Comparison of ENCODE assay signal across 34 mouse cellular contexts in genomic region chr8:122648192-122648970, GRCm38 (mm10). TPM values are rescaled to one million over a fixed set of nuclear protein-coding genes. Genes with fewer than 3 reads are reported as not detected.
DNase-seq lines count a peak whose midpoint lies in the region; ATAC-seq lines count a peak whose summit lies in the region.
"Had no signal": no experiment of that assay in that cellular context is flagged by ENCODE, and none has a peak within 500 bp of the region (broad histone marks: within the 10 kb centered on the region; RNA-seq: fewer than 3 reads in every experiment).

No protein-coding gene starts in this region.

- no peaks in the 10 kb centered on the region for H3K9me3 ChIP-seq in forebrain, embryonic 10.5 days
- H3K9me3 ChIP-seq in forebrain, embryonic 12.5 days: no peaks in the 10 kb centered on the region
- no peaks in the 10 kb centered on the region for H3K9me3 ChIP-seq in hindbrain, embryonic 12.5 days (replicated peaks)
- H3K9me3 ChIP-seq in hindbrain, embryonic 11.5 days (ENCODE audit: control insufficient read depth, low read length): no peaks in the 10 kb centered on the region
- no peaks in the 10 kb centered on the region for H3K9me3 ChIP-seq in embryonic facial prominence, embryonic 11.5 days (replicated peaks; ENCODE audit: control insufficient read depth, low read length)
- no peaks in the 10 kb centered on the region for H3K9me3 ChIP-seq in limb, embryonic 11.5 days (ENCODE audit: control insufficient read depth, low read length)
- H3K9me3 ChIP-seq in intestine, embryonic 16.5 days (ENCODE audit: control insufficient read depth, low read length): no peaks in the 10 kb centered on the region
- H3K9me3 ChIP-seq: forebrain, embryonic 15.5 days; hindbrain, embryonic 15.5 days; kidney, embryonic 15.5 days; liver, embryonic 12.5 days; neural tube, embryonic 13.5 days had no signal

- H3K4me3 ChIP-seq in forebrain, embryonic 10.5 days: no peak overlapping the region
- no peak overlapping the region for H3K4me3 ChIP-seq in forebrain, embryonic 12.5 days (replicated peaks)
- no peak overlapping the region for H3K4me3 ChIP-seq in hindbrain, embryonic 12.5 days
- no peak overlapping the region for H3K4me3 ChIP-seq in hindbrain, embryonic 11.5 days (ENCODE audit: low read depth, low read length)
- no peak overlapping the region for H3K4me3 ChIP-seq in embryonic facial prominence, embryonic 11.5 days (ENCODE audit: low read depth, low read length)
- H3K4me3 ChIP-seq in limb, embryonic 11.5 days (ENCODE audit: low read depth, low read length): no peak overlapping the region
- H3K4me3 ChIP-seq in intestine, embryonic 16.5 days (ENCODE audit: low read length): no peak overlapping the region
- H3K4me3 ChIP-seq: forebrain, embryonic 15.5 days; hindbrain, embryonic 15.5 days; kidney, embryonic 15.5 days; left cerebral cortex, adult 2 months; liver, embryonic 12.5 days; neural tube, embryonic 13.5 days had no signal

- H3K36me3 ChIP-seq in forebrain, embryonic 10.5 days (replicated peaks): peaks cover 2% of the 10 kb centered on the region; the same call in 1 of the 2 replicates
- peaks cover 19% of the 10 kb centered on the region for H3K36me3 ChIP-seq in forebrain, embryonic 12.5 days (replicated peaks)
- H3K36me3 ChIP-seq in hindbrain, embryonic 12.5 days: peaks cover 44% of the 10 kb centered on the region
- no peaks in the 10 kb centered on the region for H3K36me3 ChIP-seq in hindbrain, embryonic 11.5 days (ENCODE audit: control insufficient read depth, insufficient read depth, low read length)
- H3K36me3 ChIP-seq in embryonic facial prominence, embryonic 11.5 days (replicated peaks; ENCODE audit: control insufficient read depth, insufficient read depth, low read depth, low read length): no peaks in the 10 kb centered on the region
- no peaks in the 10 kb centered on the region for H3K36me3 ChIP-seq in limb, embryonic 11.5 days (ENCODE audit: control insufficient read depth, insufficient read depth, low read length)
- H3K36me3 ChIP-seq in intestine, embryonic 16.5 days (ENCODE audit: control insufficient read depth, insufficient read depth, low read length): 0 out of 2 replicates have a peak, but pooled peaks cover 4% of the 10 kb centered on the region
- H3K36me3 ChIP-seq: kidney, embryonic 15.5 days had no signal

- peak overlapping the region; percentile 16; the same call in 1 of the 2 replicates for H3K27ac ChIP-seq in forebrain, embryonic 10.5 days
- no peak overlapping the region for H3K27ac ChIP-seq in forebrain, embryonic 12.5 days
- H3K27ac ChIP-seq in hindbrain, embryonic 12.5 days: no peak overlapping the region
- H3K27ac ChIP-seq in hindbrain, embryonic 11.5 days (ENCODE audit: low read depth, low read length): no peak overlapping the region
- no peak overlapping the region for H3K27ac ChIP-seq in embryonic facial prominence, embryonic 11.5 days (replicated peaks; ENCODE audit: low read depth, low read length)
- H3K27ac ChIP-seq in limb, embryonic 11.5 days (replicated peaks; ENCODE audit: low read depth, low read length): no peak overlapping the region
- no peak overlapping the region for H3K27ac ChIP-seq in intestine, embryonic 16.5 days (ENCODE audit: low read length)
- H3K27ac ChIP-seq: forebrain, embryonic 15.5 days; hindbrain, embryonic 15.5 days; kidney, embryonic 15.5 days; left cerebral cortex, adult 2 months; liver, embryonic 12.5 days; neural tube, embryonic 13.5 days had no signal

- ATAC-seq in forebrain, embryonic 12.5 days (ENCODE audit: low FRiP score): no peak
- no peak for ATAC-seq in hindbrain, embryonic 12.5 days (ENCODE audit: low FRiP score)
- no peak for ATAC-seq in hindbrain, embryonic 11.5 days (ENCODE audit: low FRiP score)
- no peak for ATAC-seq in embryonic facial prominence, embryonic 11.5 days (replicated peaks; ENCODE audit: insufficient number of reproducible peaks, low FRiP score, low TSS enrichment, low read depth)
- ATAC-seq in limb, embryonic 11.5 days (ENCODE audit: insufficient number of reproducible peaks, low FRiP score, low TSS enrichment, low read depth): peak; percentile 29; the same call in 1 of the 2 replicates
- no peak for ATAC-seq in intestine, embryonic 16.5 days
- ATAC-seq: CD4-positive, CD25-positive, alpha-beta regulatory T cell, adult 4 months; forebrain, embryonic 15.5 days; inflammation-experienced regulatory T-cells, adult 6 months; liver, embryonic 12.5 days; liver, postnatal 0 days; midbrain, embryonic 16.5 days had no signal

- 68% methylated on average over 15 of the region's 15 CpGs for WGBS in forebrain, embryonic 10.5 days
- WGBS in forebrain, embryonic 12.5 days: 78% methylated on average over 15 of the region's 15 CpGs
- 70% methylated on average over 15 of the region's 15 CpGs for WGBS in hindbrain, embryonic 12.5 days
- WGBS in hindbrain, embryonic 11.5 days: 72% methylated on average over 15 of the region's 15 CpGs
- WGBS in embryonic facial prominence, embryonic 11.5 days: 34% methylated on average over 15 of the region's 15 CpGs
- WGBS in limb, embryonic 11.5 days: 18% methylated on average over 15 of the region's 15 CpGs
- 66% methylated on average over 15 of the region's 15 CpGs for WGBS in intestine, embryonic 16.5 days

- H3K4me2 ChIP-seq in forebrain, embryonic 12.5 days: no peak overlapping the region
- H3K4me2 ChIP-seq in hindbrain, embryonic 12.5 days (replicated peaks): no peak overlapping the region
- H3K4me2 ChIP-seq in hindbrain, embryonic 11.5 days (replicated peaks; ENCODE audit: low read depth, low read length): no peak overlapping the region
- no peak overlapping the region for H3K4me2 ChIP-seq in embryonic facial prominence, embryonic 11.5 days (ENCODE audit: low read depth, low read length)
- no peak overlapping the region for H3K4me2 ChIP-seq in limb, embryonic 11.5 days (ENCODE audit: low read depth, severe bottlenecking)
- no peak overlapping the region for H3K4me2 ChIP-seq in intestine, embryonic 16.5 days (ENCODE audit: low read depth, low read length)
- H3K4me2 ChIP-seq: forebrain, embryonic 15.5 days; hindbrain, embryonic 15.5 days; kidney, embryonic 15.5 days; liver, embryonic 12.5 days; midbrain, embryonic 11.5 days; neural tube, embryonic 13.5 days had no signal

- peaks cover 39% of the 10 kb centered on the region for H3K4me1 ChIP-seq in forebrain, embryonic 10.5 days
- peaks cover 24% of the 10 kb centered on the region for H3K4me1 ChIP-seq in forebrain, embryonic 12.5 days
- H3K4me1 ChIP-seq in hindbrain, embryonic 12.5 days: peaks cover 29% of the 10 kb centered on the region
- H3K4me1 ChIP-seq in hindbrain, embryonic 11.5 days (replicated peaks; ENCODE audit: control insufficient read depth, insufficient read depth, low read length): no peaks in the 10 kb centered on the region
- no peaks in the 10 kb centered on the region; the same call in none of the 2 replicates for H3K4me1 ChIP-seq in embryonic facial prominence, embryonic 11.5 days (ENCODE audit: control insufficient read depth, insufficient read depth, low read length)
- H3K4me1 ChIP-seq in limb, embryonic 11.5 days (ENCODE audit: control insufficient read depth, insufficient read depth, low read length): peaks cover 40% of the 10 kb centered on the region
- H3K4me1 ChIP-seq in intestine, embryonic 16.5 days (ENCODE audit: control insufficient read depth, insufficient read depth, low read length): peaks cover 9% of the 10 kb centered on the region

- no peak overlapping the region for H3K9ac ChIP-seq in forebrain, embryonic 12.5 days
- H3K9ac ChIP-seq in hindbrain, embryonic 12.5 days: peak overlapping the region; percentile 14; the same call in 1 of the 2 replicates
- H3K9ac ChIP-seq in hindbrain, embryonic 11.5 days (ENCODE audit: low read depth, low read length): no peak overlapping the region
- no peak overlapping the region for H3K9ac ChIP-seq in embryonic facial prominence, embryonic 11.5 days (replicated peaks; ENCODE audit: low read length)
- no peak overlapping the region for H3K9ac ChIP-seq in limb, embryonic 11.5 days (ENCODE audit: low read length)
- no peak overlapping the region for H3K9ac ChIP-seq in intestine, embryonic 16.5 days (ENCODE audit: low read depth, low read length)
- H3K9ac ChIP-seq: forebrain, embryonic 15.5 days; hindbrain, embryonic 15.5 days; kidney, embryonic 15.5 days; liver, embryonic 12.5 days; liver, postnatal 0 days; neural tube, embryonic 13.5 days had no signal

- H3K27me3 ChIP-seq in forebrain, embryonic 10.5 days (ENCODE audit: poor library complexity, severe bottlenecking): no peaks in the 10 kb centered on the region
- H3K27me3 ChIP-seq in forebrain, embryonic 12.5 days: 0 out of 2 replicates have a peak, but pooled peaks cover 3% of the 10 kb centered on the region
- H3K27me3 ChIP-seq in hindbrain, embryonic 12.5 days: no peaks in the 10 kb centered on the region
- no peaks in the 10 kb centered on the region for H3K27me3 ChIP-seq in hindbrain, embryonic 11.5 days (ENCODE audit: control insufficient read depth, insufficient read depth, low read length)
- no peaks in the 10 kb centered on the region for H3K27me3 ChIP-seq in embryonic facial prominence, embryonic 11.5 days (ENCODE audit: control insufficient read depth, insufficient read depth, low read length)
- H3K27me3 ChIP-seq in limb, embryonic 11.5 days (ENCODE audit: control insufficient read depth, insufficient read depth, low read length): no peaks in the 10 kb centered on the region
- H3K27me3 ChIP-seq in intestine, embryonic 16.5 days (replicated peaks; ENCODE audit: control insufficient read depth, insufficient read depth, low read length): no peaks in the 10 kb centered on the region
- H3K27me3 ChIP-seq: forebrain, embryonic 15.5 days; hindbrain, embryonic 15.5 days; kidney, embryonic 15.5 days; liver, embryonic 12.5 days; neural tube, embryonic 13.5 days had no signal

- no peak for DNase-seq in forebrain, embryonic 10.5 days (ENCODE audit: extremely low spot score, low spot score)
- no peak for DNase-seq in hindbrain, embryonic 11.5 days (ENCODE audit: low spot score)
- DNase-seq in embryonic facial prominence, embryonic 11.5 days (ENCODE audit: low spot score): peak; percentile 44
- DNase-seq in limb, embryonic 11.5 days (ENCODE audit: low spot score): peak; percentile 67
- DNase-seq in adrenal gland, adult 8-10 months: no peak
- DNase-seq: adrenal gland, postnatal 36 days; cerebellum, adult 18-20 months; cerebellum, postnatal 10 days; heart, postnatal 14 days; kidney, adult 18-20 months; kidney, postnatal 25 days; liver, postnatal 0 days; lung, postnatal 36 days had no signal

RNA-seq across cellular contexts. Expression of gene Pabpn1l, which starts 25.8 kb away (rescaled TPM):
- not detected in 2 replicates for polyA plus RNA-seq in forebrain, embryonic 10.5 days (2016; fragmentation: Nextera tagmentation; extraction: Ambion mirVana)
- polyA plus RNA-seq in forebrain, embryonic 12.5 days (2016; fragmentation: Nextera tagmentation; extraction: Ambion mirVana): not detected in 2 replicates
- polyA plus RNA-seq in hindbrain, embryonic 12.5 days (2016; fragmentation: Nextera tagmentation; extraction: Ambion mirVana): not detected in 2 replicates
- polyA plus RNA-seq in hindbrain, embryonic 11.5 days (2014; fragmentation: Nextera tagmentation; extraction: Ambion mirVana): not detected in 2 replicates
- polyA plus RNA-seq in embryonic facial prominence, embryonic 11.5 days (2014; fragmentation: Nextera tagmentation; extraction: Ambion mirVana): not detected in 2 replicates
- polyA plus RNA-seq in limb, embryonic 11.5 days (2014; fragmentation: Nextera tagmentation; extraction: Ambion mirVana): not detected in 2 replicates
- not detected for total RNA-seq in adrenal gland, adult 8-10 months (2022)
- polyA plus RNA-seq in intestine, embryonic 16.5 days (2015; fragmentation: Nextera tagmentation; extraction: Ambion mirVana): 0.23 TPM in 1 of 2 replicates, not detected in the other
- total RNA-seq: adrenal gland, postnatal 36 days; common myeloid progenitor, adult 5-6 weeks; granulocyte monocyte progenitor cell, adult 5-6 weeks; layer of hippocampus, adult 18-20 months; layer of hippocampus, postnatal 10 days; left cerebral cortex, adult 2 months; left cerebral cortex, postnatal 25 days; megakaryocyte, adult 5-6 weeks had no signal
- polyA plus RNA-seq: CD4-positive, CD25-positive, alpha-beta regulatory T cell, adult 4 months; forebrain, embryonic 15.5 days; heart, embryonic 14.5 days; hindbrain, embryonic 15.5 days; inflammation-experienced regulatory T-cells, adult 6 months; liver, embryonic 12.5 days; liver, postnatal 0 days; lung, embryonic 16.5 days; midbrain, embryonic 11.5 days; midbrain, embryonic 16.5 days; neural tube, embryonic 13.5 days had no signal

RNA-seq across cellular contexts. Expression of gene Trappc2l, which starts 36.9 kb away (rescaled TPM):
- polyA plus RNA-seq in forebrain, embryonic 10.5 days (2016; fragmentation: Nextera tagmentation; extraction: Ambion mirVana): 41.0 and 44.1 TPM in 2 replicates
- 42.2 and 44.2 TPM in 2 replicates for polyA plus RNA-seq in forebrain, embryonic 12.5 days (2016; fragmentation: Nextera tagmentation; extraction: Ambion mirVana)
- 48.2 and 52.6 TPM in 2 replicates for polyA plus RNA-seq in hindbrain, embryonic 12.5 days (2016; fragmentation: Nextera tagmentation; extraction: Ambion mirVana)
- polyA plus RNA-seq in hindbrain, embryonic 11.5 days (2014; fragmentation: Nextera tagmentation; extraction: Ambion mirVana): 48.3 and 60.2 TPM in 2 replicates
- 38.1 and 43.6 TPM in 2 replicates for polyA plus RNA-seq in embryonic facial prominence, embryonic 11.5 days (2014; fragmentation: Nextera tagmentation; extraction: Ambion mirVana)
- 45.0 and 45.4 TPM in 2 replicates for polyA plus RNA-seq in limb, embryonic 11.5 days (2014; fragmentation: Nextera tagmentation; extraction: Ambion mirVana)
- 10 to 100 TPM; 61.7 to 64.9 (median 62.9) TPM for total RNA-seq in adrenal gland, adult 8-10 months (2022)
- polyA plus RNA-seq in intestine, embryonic 16.5 days (2015; fragmentation: Nextera tagmentation; extraction: Ambion mirVana): 76.7 and 86.4 TPM in 2 replicates

RNA-seq across cellular contexts. Expression of gene Galns, which starts 37.1 kb away (rescaled TPM):
- polyA plus RNA-seq in forebrain, embryonic 10.5 days (2016; fragmentation: Nextera tagmentation; extraction: Ambion mirVana): 4.6 and 5.5 TPM in 2 replicates
- 4.2 and 5.0 TPM in 2 replicates for polyA plus RNA-seq in forebrain, embryonic 12.5 days (2016; fragmentation: Nextera tagmentation; extraction: Ambion mirVana)
- polyA plus RNA-seq in hindbrain, embryonic 12.5 days (2016; fragmentation: Nextera tagmentation; extraction: Ambion mirVana): 6.3 and 6.9 TPM in 2 replicates
- 4.7 and 6.2 TPM in 2 replicates for polyA plus RNA-seq in hindbrain, embryonic 11.5 days (2014; fragmentation: Nextera tagmentation; extraction: Ambion mirVana)
- polyA plus RNA-seq in embryonic facial prominence, embryonic 11.5 days (2014; fragmentation: Nextera tagmentation; extraction: Ambion mirVana): 4.3 and 6.6 TPM in 2 replicates
- polyA plus RNA-seq in limb, embryonic 11.5 days (2014; fragmentation: Nextera tagmentation; extraction: Ambion mirVana): 5.2 and 5.5 TPM in 2 replicates
- total RNA-seq in adrenal gland, adult 8-10 months (2022): 10 to 100 TPM in 2 of 4 experiments, 1 to 10 TPM in 2; 6.4 to 11.6 (median 9.1) TPM
- 22.4 and 27.4 TPM in 2 replicates for polyA plus RNA-seq in intestine, embryonic 16.5 days (2015; fragmentation: Nextera tagmentation; extraction: Ambion mirVana)

RNA-seq across cellular contexts. Expression of gene Cbfa2t3, which starts 50.5 kb away (rescaled TPM):
- 1.6 and 2.4 TPM in 2 replicates for polyA plus RNA-seq in forebrain, embryonic 10.5 days (2016; fragmentation: Nextera tagmentation; extraction: Ambion mirVana)
- 12.2 and 12.4 TPM in 2 replicates for polyA plus RNA-seq in forebrain, embryonic 12.5 days (2016; fragmentation: Nextera tagmentation; extraction: Ambion mirVana)
- 17.1 and 17.3 TPM in 2 replicates for polyA plus RNA-seq in hindbrain, embryonic 12.5 days (2016; fragmentation: Nextera tagmentation; extraction: Ambion mirVana)
- 7.3 and 8.9 TPM in 2 replicates for polyA plus RNA-seq in hindbrain, embryonic 11.5 days (2014; fragmentation: Nextera tagmentation; extraction: Ambion mirVana)
- 1.9 and 2.1 TPM in 2 replicates for polyA plus RNA-seq in embryonic facial prominence, embryonic 11.5 days (2014; fragmentation: Nextera tagmentation; extraction: Ambion mirVana)
- polyA plus RNA-seq in limb, embryonic 11.5 days (2014; fragmentation: Nextera tagmentation; extraction: Ambion mirVana): 3.3 and 4.5 TPM in 2 replicates
- 10 to 100 TPM; 10.9 to 21.7 (median 15.3) TPM for total RNA-seq in adrenal gland, adult 8-10 months (2022)
- 4.1 and 5.2 TPM in 2 replicates for polyA plus RNA-seq in intestine, embryonic 16.5 days (2015; fragmentation: Nextera tagmentation; extraction: Ambion mirVana)

Comparison
In these comparisons a context has a peak if more than half of its experiments do, and no peak if none do; other contexts are left out.
1. DNase-seq: peak in embryonic facial prominence, embryonic 11.5 days (single experiment) and limb, embryonic 11.5 days (single experiment); none in forebrain, embryonic 10.5 days (single experiment), hindbrain, embryonic 11.5 days (single experiment) and adrenal gland, adult 8-10 months (single experiment).